Mouse (Mus musculus) neutrophil, adult 5-6 weeks (primary cell): ENCODE data around the gene Mfsd5. TPM values are rescaled to one million over a fixed set of nuclear protein-coding genes. Genes with fewer than 3 reads are reported as not detected.

ENCODE experiments used
- ATAC-seq: fragments of 151-379, 151-347 bp; 2 replicates; pipeline ENCODE4 v1.8.0; 2017; ENCODE audit warnings: mild to moderate bottlenecking, moderate TSS enrichment; ENCODE audit not compliant: insufficient number of reproducible peaks, poor library complexity, low FRiP score, severe bottlenecking; ENCODE audit errors: extremely low read depth
- total RNA-seq: library from RNA; stranded (forward); fragments of 200-1000 nt; gene quantifications from 2 replicates; pipeline ENCODE4 v1.2.3, GENCODE M21; 2017

The Mfsd5 gene
- 21.6 and 22.6 TPM in 2 replicates for total RNA-seq

- peak; percentile 91 for ATAC-seq
Measured at GRCm38 (mm10) chr15:102279092-102279782, at the start of gene Mfsd5. TSS of gene Mfsd5 (plus strand) at chr15:102279454.

- ATAC-seq, result peak; percentile 42
Measured at GRCm38 (mm10) chr15:102230408-102231321, 48.6 kb upstream of the Mfsd5 start.

GRCm38 (mm10) chr15:102231748-102232147, 47.5 kb upstream of the Mfsd5 start, which contains the start of gene Itgb7:
TSS of gene Itgb7 (minus strand) at chr15:102231944.
- peak; percentile 61 for ATAC-seq

- ATAC-seq, result no peak
Measured at GRCm38 (mm10) chr15:102232764-102233163, 46.5 kb upstream of the Mfsd5 start.

GRCm38 (mm10) chr15:102233896-102234295, 45.4 kb upstream of the Mfsd5 start:
- no peak for ATAC-seq

GRCm38 (mm10) chr15:102235371-102236027, 43.8 kb upstream of the Mfsd5 start:
- no peak for ATAC-seq

GRCm38 (mm10) chr15:102238543-102239259, 40.6 kb upstream of the Mfsd5 start:
- no peak for ATAC-seq

GRCm38 (mm10) chr15:102239260-102239590, 40.0 kb upstream of the Mfsd5 start:
- ATAC-seq, result peak; percentile 66

- no peak for ATAC-seq
Measured at GRCm38 (mm10) chr15:102239851-102240250, 39.4 kb upstream of the Mfsd5 start.

- no peak for ATAC-seq
Measured at GRCm38 (mm10) chr15:102240607-102241006, 38.6 kb upstream of the Mfsd5 start.

GRCm38 (mm10) chr15:102242404-102243228, 36.6 kb upstream of the Mfsd5 start:
- ATAC-seq, result no peak

GRCm38 (mm10) chr15:102243229-102244190, 35.7 kb upstream of the Mfsd5 start:
- ATAC-seq, result peak; percentile 72

- ATAC-seq, result no peak
Measured at GRCm38 (mm10) chr15:102244306-102245191, 34.7 kb upstream of the Mfsd5 start.

- no peak for ATAC-seq
Measured at GRCm38 (mm10) chr15:102245461-102245881, 33.8 kb upstream of the Mfsd5 start.

- ATAC-seq, result peak; percentile 47
Measured at GRCm38 (mm10) chr15:102245891-102246741, 33.1 kb upstream of the Mfsd5 start.
